Mouse (Mus musculus) T-cell, adult 66 days (primary cell): ENCODE results near the gene Plekhg6. TPM values are rescaled to one million over a fixed set of nuclear protein-coding genes. Genes with fewer than 3 reads are reported as not detected.

Source experiments
- total RNA-seq, 2 experiments: library from RNA; stranded (reverse); gene quantifications; 3 replicates in 1 of 2; 4 replicates in 1 of 2; pipeline ENCODE4 v1.2.4; 2023

Gene Plekhg6
- total RNA-seq = not detected

GRCm38 (mm10) chr6:125380372-125381360 lies at the start of gene Plekhg6:
Gene Plekhg6, minus strand, starts transcription at chr6:125380793.

GRCm38 (mm10) chr6:125348721-125349574 lies 31.6 kb downstream of the Plekhg6 start, which contains the start of gene Tnfrsf1a:
Gene Tnfrsf1a, plus strand, starts transcription at chr6:125349362.

GRCm38 (mm10) chr6:125320323-125320722 lies 60.3 kb downstream of the Plekhg6 start, which contains the start of gene Scnn1a:
Gene Scnn1a, plus strand, starts transcription at chr6:125320659.

GRCm38 (mm10) chr6:125313546-125314230 lies 66.9 kb downstream of the Plekhg6 start, which contains the start of gene Ltbr:
Gene Ltbr, minus strand, starts transcription at chr6:125313885.

Other genes with a start within 250 kb of the Plekhg6 start
- gene Nop2, start 248.9 kb downstream of the Plekhg6 start, total RNA-seq = 10 to 100 TPM; 40.2 to 48.8 TPM
- 10 to 100 TPM; 32.4 to 38.0 TPM for gene Iffo1, start 235.6 kb downstream of the Plekhg6 start, total RNA-seq
- 100 to 1,000 TPM; 489 to 500 TPM for gene Gapdh, start 214.3 kb downstream of the Plekhg6 start, total RNA-seq
- gene Ncapd2, start 189.1 kb downstream of the Plekhg6 start, total RNA-seq = 10 to 100 TPM; 37.7 to 50.9 TPM
- 10 to 100 TPM; 31.9 to 37.3 TPM for gene Mrpl51, start 189.0 kb downstream of the Plekhg6 start, total RNA-seq
- 100 to 1,000 TPM; 124 to 130 TPM for gene Vamp1, start 165.2 kb downstream of the Plekhg6 start, total RNA-seq
- gene Tapbpl, start 148.9 kb downstream of the Plekhg6 start, total RNA-seq = 10 to 100 TPM; 50.8 to 54.1 TPM
- 100 to 1,000 TPM; 272 to 287 TPM for gene Cd27, start 143.8 kb downstream of the Plekhg6 start, total RNA-seq
- gene Tuba3a, start 94.8 kb downstream of the Plekhg6 start, total RNA-seq = not detected
- 1 to 10 TPM; 1.2 to 2.1 TPM for gene Ltbr, start 66.9 kb downstream of the Plekhg6 start, total RNA-seq
- under 1 TPM in 1 of 2 experiments, not detected in 1; 0.41 TPM for gene Scnn1a, start 60.1 kb downstream of the Plekhg6 start, total RNA-seq
- 10 to 100 TPM; 50.9 to 60.6 TPM for gene Tnfrsf1a, start 31.4 kb downstream of the Plekhg6 start, total RNA-seq
- 10 to 100 TPM; 22.2 to 28.0 TPM for gene Cd9, start 114.0 kb upstream of the Plekhg6 start, total RNA-seq
- under 1 TPM; 0.38 to 0.47 TPM for gene Vwf, start 166.0 kb upstream of the Plekhg6 start, total RNA-seq